Mouse (Mus musculus) kidney, embryonic 14.5 days (tissue): ENCODE measurements around the gene Sh3glb1. TPM values are rescaled to one million over a fixed set of nuclear protein-coding genes. Genes with fewer than 3 reads are reported as not detected.

ENCODE experiments used
- ATAC-seq: fragments of 200-750 bp; cut with Nextera tagmentation; 2 replicates; pipeline ENCODE4 v1.8.0; 2017; ENCODE audit warnings: moderate number of reproducible peaks, mild to moderate bottlenecking, moderate TSS enrichment, moderate library complexity; ENCODE audit not compliant: low FRiP score, low TSS enrichment
- H3K27ac ChIP-seq: fragments of 300-500 bp; sonication (generic); 2 replicates; pipeline ENCODE4 v1.5.1; 2014; ENCODE audit warnings: low read depth, mild to moderate bottlenecking, low read length, moderate library complexity, mixed read lengths
- H3K27me3 ChIP-seq: fragments of 300-500 bp; sonication (generic); 2 replicates; pipeline ENCODE4 v1.6.1; 2014; ENCODE audit warnings: mild to moderate bottlenecking, low read length; ENCODE audit not compliant: control insufficient read depth, insufficient read depth
- H3K36me3 ChIP-seq: fragments of 300-500 bp; sonication (generic); 2 replicates; pipeline ENCODE4 v1.6.1; 2014; ENCODE audit warnings: low read length, mixed read lengths; ENCODE audit not compliant: control insufficient read depth, insufficient read depth
- H3K4me1 ChIP-seq: fragments of 300-500 bp; sonication (generic); 2 replicates; pipeline ENCODE4 v1.6.1; 2014; ENCODE audit warnings: low read length, mixed read lengths; ENCODE audit not compliant: control insufficient read depth, insufficient read depth
- H3K4me2 ChIP-seq: fragments of 300-500 bp; sonication (generic); replicated peaks from 2 replicates; pipeline ENCODE4 v1.6.1; 2014; ENCODE audit warnings: low read depth, mild to moderate bottlenecking, low read length
- H3K4me3 ChIP-seq: fragments of 300-500 bp; sonication (generic); 2 replicates; pipeline ENCODE4 v1.5.1; 2014; ENCODE audit warnings: mild to moderate bottlenecking, low read length
- H3K9ac ChIP-seq: fragments of 300-500 bp; sonication (generic); 2 replicates; pipeline ENCODE4 v1.6.1; 2014; ENCODE audit warnings: low read depth, mild to moderate bottlenecking, low read length, moderate library complexity
- H3K9me3 ChIP-seq: fragments of 300-500 bp; sonication (generic); 2 replicates; pipeline ENCODE4 v1.6.1; 2016; ENCODE audit warnings: low read length; ENCODE audit not compliant: control insufficient read depth
- WGBS: fragments of 180-500 bp; shearing (Covaris S2); extraction: QIAGEN DNeasy Blood & Tissue Kit; methylation state at CpG from one replicate; pipeline ENCODE4 v1.1.7; 2014; 5-methylcytosine and 5-hydroxymethylcytosine counted together
- polyA plus RNA-seq: library from polyadenylated mRNA; unstranded; fragments of >200 nt; fragmentation: Nextera tagmentation; extraction: Ambion mirVana; gene quantifications from 2 replicates; pipeline ENCODE4 v1.2.1, GENCODE M21; 2014

Gene Sh3glb1
- polyA plus RNA-seq, 1 experiment from 2014 or later = 94.3 TPM

- Histone ChIP-seq H3K27me3 (no peaks in the 10 kb centered on the region), H3K4me1 (no peaks in the 10 kb centered on the region)
- WGBS = 87% methylated on average over 5 of the region's 5 CpGs
These were observed 21.2 kb downstream of the Sh3glb1 start for GRCm38 (mm10) chr3:144698790-144699433.

GRCm38 (mm10) chr3:144697942-144698341, 22.2 kb downstream of the Sh3glb1 start:
- Histone ChIP-seq H3K4me2 (no peak overlapping the region), H3K4me3 (no peak overlapping the region), H3K27ac (no peak overlapping the region), H3K9me3 (no peaks in the 10 kb centered on the region), H3K36me3 (peaks cover 60% of the 10 kb centered on the region), H3K4me1 (no peaks in the 10 kb centered on the region), H3K9ac (no peak overlapping the region), H3K27me3 (no peaks in the 10 kb centered on the region)
- no peak for ATAC-seq
- WGBS = 88% methylated on average over 3 of the region's 3 CpGs

More at GRCm38 (mm10) chr3:144698790-144699433, 21.2 kb downstream of the Sh3glb1 start:
- Histone ChIP-seq H3K36me3 (peaks cover 60% of the 10 kb centered on the region), H3K4me2 (no peak overlapping the region), H3K9me3 (no peaks in the 10 kb centered on the region), H3K9ac (no peak overlapping the region), H3K27ac (no peak overlapping the region), H3K4me3 (no peak overlapping the region)
- no peak for ATAC-seq

GRCm38 (mm10) chr3:144697154-144697553, 23.0 kb downstream of the Sh3glb1 start:
- no peak overlapping the region for H3K4me3 ChIP-seq
- H3K9ac ChIP-seq = no peak overlapping the region
- no peak overlapping the region for H3K4me2 ChIP-seq
- no peak overlapping the region for H3K27ac ChIP-seq
- no peaks in the 10 kb centered on the region for H3K9me3 ChIP-seq
- H3K4me1 ChIP-seq = no peaks in the 10 kb centered on the region
- no peaks in the 10 kb centered on the region for H3K27me3 ChIP-seq
- WGBS = 75% methylated on average over 5 of the region's 5 CpGs
- ATAC-seq = no peak
- H3K36me3 ChIP-seq = peaks cover 63% of the 10 kb centered on the region

- H3K27ac ChIP-seq = no peak overlapping the region
- peaks cover 62% of the 10 kb centered on the region for H3K36me3 ChIP-seq
- no peak for ATAC-seq
- no peak overlapping the region for H3K4me2 ChIP-seq
- H3K4me1 ChIP-seq = no peaks in the 10 kb centered on the region
- no peaks in the 10 kb centered on the region for H3K27me3 ChIP-seq
- H3K9me3 ChIP-seq = no peaks in the 10 kb centered on the region
- no peak overlapping the region for H3K4me3 ChIP-seq
- H3K9ac ChIP-seq = no peak overlapping the region
- 87% methylated on average over 7 of the region's 7 CpGs for WGBS
These were observed 25.2 kb downstream of the Sh3glb1 start for GRCm38 (mm10) chr3:144694941-144695340.

GRCm38 (mm10) chr3:144694040-144694439, 26.1 kb downstream of the Sh3glb1 start:
- Histone ChIP-seq H3K9ac (no peak overlapping the region), H3K4me2 (no peak overlapping the region), H3K27ac (no peak overlapping the region), H3K27me3 (no peaks in the 10 kb centered on the region), H3K4me3 (no peak overlapping the region), H3K4me1 (no peaks in the 10 kb centered on the region), H3K36me3 (peaks cover 57% of the 10 kb centered on the region), H3K9me3 (no peaks in the 10 kb centered on the region)
- ATAC-seq = no peak
- 91% methylated on average over 10 of the region's 10 CpGs for WGBS

- Histone ChIP-seq H3K36me3 (peaks cover 56% of the 10 kb centered on the region), H3K4me3 (no peak overlapping the region)
- no peak for ATAC-seq
These were observed 28.1 kb downstream of the Sh3glb1 start for GRCm38 (mm10) chr3:144692052-144692451.

GRCm38 (mm10) chr3:144689236-144689635, 30.9 kb downstream of the Sh3glb1 start:
- peaks cover 29% of the 10 kb centered on the region for H3K36me3 ChIP-seq

More at GRCm38 (mm10) chr3:144692052-144692451, 28.1 kb downstream of the Sh3glb1 start:
- no peaks in the 10 kb centered on the region for H3K27me3 ChIP-seq
- 57% methylated on average over 3 of the region's 3 CpGs for WGBS
- H3K27ac ChIP-seq = no peak overlapping the region
- H3K4me2 ChIP-seq = no peak overlapping the region
- no peaks in the 10 kb centered on the region for H3K4me1 ChIP-seq
- no peaks in the 10 kb centered on the region for H3K9me3 ChIP-seq
- H3K9ac ChIP-seq = no peak overlapping the region

GRCm38 (mm10) chr3:144688284-144688683, 31.9 kb downstream of the Sh3glb1 start:
- no peaks in the 10 kb centered on the region for H3K9me3 ChIP-seq
- ATAC-seq = no peak
- peaks cover 19% of the 10 kb centered on the region for H3K36me3 ChIP-seq
- H3K4me3 ChIP-seq = no peak overlapping the region
- H3K9ac ChIP-seq = no peak overlapping the region
- 67% methylated on average over 8 of the region's 8 CpGs for WGBS
- H3K4me1 ChIP-seq = no peaks in the 10 kb centered on the region
- no peak overlapping the region for H3K27ac ChIP-seq
- H3K4me2 ChIP-seq = no peak overlapping the region
- H3K27me3 ChIP-seq = no peaks in the 10 kb centered on the region

More at GRCm38 (mm10) chr3:144689236-144689635, 30.9 kb downstream of the Sh3glb1 start:
- 18% methylated on average over 11 of the region's 11 CpGs for WGBS
- Histone ChIP-seq H3K27me3 (no peaks in the 10 kb centered on the region), H3K27ac (no peak overlapping the region), H3K9ac (no peak overlapping the region), H3K4me1 (no peaks in the 10 kb centered on the region), H3K4me2 (no peak overlapping the region), H3K4me3 (no peak overlapping the region), H3K9me3 (no peaks in the 10 kb centered on the region)
- ATAC-seq = peak; percentile 93

- WGBS = 92% methylated on average over 9 of the region's 9 CpGs
- no peak for ATAC-seq
- Histone ChIP-seq H3K27me3 (no peaks in the 10 kb centered on the region), H3K9me3 (no peaks in the 10 kb centered on the region), H3K9ac (no peak overlapping the region), H3K36me3 (peaks cover 13% of the 10 kb centered on the region), H3K4me3 (no peak overlapping the region), H3K4me2 (no peak overlapping the region), H3K27ac (no peak overlapping the region), H3K4me1 (no peaks in the 10 kb centered on the region)
These were observed 32.5 kb downstream of the Sh3glb1 start for GRCm38 (mm10) chr3:144687618-144688017.
